Mouse (Mus musculus) bone marrow macrophage, adult 2 months (primary cell): ENCODE data around the gene Akap2.

Experiments used
- CTCF ChIP-seq: IDR thresholded peaks from 2 replicates; pipeline ENCODE4 v1.5.1; 2012; ENCODE audit warnings: low read depth, mild to moderate bottlenecking, low read length, moderate library complexity
- POLR2A ChIP-seq: IDR thresholded peaks from 2 replicates; pipeline ENCODE4 v1.6.1; 2012; ENCODE audit warnings: mild to moderate bottlenecking, low read depth, low read length, borderline replicate concordance

DNA sequence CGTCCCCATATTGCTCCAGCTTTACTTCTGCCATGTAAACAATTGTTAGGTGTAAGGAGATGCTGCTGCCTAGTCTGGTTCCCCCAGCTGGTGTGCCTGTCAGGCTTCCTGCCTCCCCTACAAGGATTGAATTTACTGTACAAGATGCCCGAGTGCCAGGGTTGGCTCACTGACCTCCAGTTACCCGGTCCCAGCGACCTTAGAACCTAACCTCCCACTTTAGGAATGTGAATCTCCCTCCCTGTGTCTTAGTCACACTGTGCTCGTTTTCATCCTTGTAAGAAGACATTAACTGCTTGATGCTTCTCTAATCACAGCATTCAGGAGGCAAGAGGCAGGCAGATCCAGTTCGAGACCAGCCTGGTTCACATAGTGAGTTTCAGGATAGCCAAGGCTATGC, 143.7 kb downstream of the Akap2 start:
- no peak for TF ChIP-seq CTCF
- no peak for TF ChIP-seq POLR2A
